In the genomic region with DNA sequence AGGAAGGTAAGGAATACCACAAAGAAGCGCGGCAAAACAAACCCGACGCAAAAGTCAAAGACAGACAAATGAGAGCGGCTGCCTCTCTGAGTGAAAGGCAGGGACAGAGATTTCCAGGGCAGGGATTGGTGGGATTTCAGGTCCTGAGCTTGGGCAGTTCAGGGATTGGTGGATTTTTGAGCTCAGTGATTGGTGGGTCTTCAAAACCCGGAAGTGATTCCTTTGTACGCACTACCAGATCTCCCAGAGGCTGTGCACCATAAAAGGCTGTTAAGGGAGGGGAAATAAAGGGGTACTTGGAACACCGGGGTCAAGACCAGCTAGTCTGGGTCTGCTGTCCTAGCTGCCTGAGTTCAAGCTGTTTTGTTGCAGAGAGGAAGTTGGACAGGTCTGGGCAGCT, we compare ENCODE assay signal across 32 mouse cellular contexts. TPM values are rescaled to one million over a fixed set of nuclear protein-coding genes. Genes with fewer than 3 reads are reported as not detected.
DNase-seq lines count a peak whose midpoint lies in the region; ATAC-seq and TF ChIP-seq lines count a peak whose summit lies in the region.
"Had no signal": no experiment of that assay in that cellular context is flagged by ENCODE, and none has a peak within 500 bp of the region (broad histone marks: within the 10 kb centered on the region; RNA-seq: fewer than 3 reads in every experiment).

No protein-coding gene starts in this region.

- no peaks in the 10 kb centered on the region for H3K9me3 ChIP-seq in ES-Bruce4 (replicated peaks; ENCODE audit: control insufficient read depth, insufficient read depth, low read length, poor library complexity, severe bottlenecking)
- no peaks in the 10 kb centered on the region for H3K9me3 ChIP-seq in hindbrain, embryonic 10.5 days
- H3K9me3 ChIP-seq in liver, embryonic 11.5 days (ENCODE audit: control insufficient read depth, low read length): no peaks in the 10 kb centered on the region
- H3K9me3 ChIP-seq: embryonic facial prominence, embryonic 15.5 days; forebrain, embryonic 15.5 days; heart, embryonic 12.5 days had no signal

- H3K4me2 ChIP-seq in liver, embryonic 11.5 days: no peak overlapping the region
- H3K4me2 ChIP-seq: embryonic facial prominence, embryonic 15.5 days; forebrain, embryonic 15.5 days; heart, embryonic 12.5 days; hindbrain, embryonic 12.5 days had no signal

- no peak; the same call in 1 of the 2 replicates for TF ChIP-seq POLR2A in testis, adult 2 months (IDR thresholded peaks at IDR 0.05; ENCODE audit: control insufficient read depth, low read depth, low read length)
- peak; percentile 49 for TF ChIP-seq POLR2A in ES-Bruce4 (IDR thresholded peaks at IDR 0.05; ENCODE audit: insufficient read depth, low read length)

- peak overlapping the region; percentile 88 for H3K4me3 ChIP-seq in testis, adult 2 months (ENCODE audit: control insufficient read depth, low read depth, low read length)
- H3K4me3 ChIP-seq in ES-Bruce4 (ENCODE audit: low read depth, low read length): peak overlapping the region; percentile 57
- H3K4me3 ChIP-seq in hindbrain, embryonic 10.5 days: no peak overlapping the region
- H3K4me3 ChIP-seq in liver, embryonic 11.5 days (ENCODE audit: low read depth, low read length): no peak overlapping the region
- H3K4me3 ChIP-seq: embryonic facial prominence, embryonic 15.5 days; erythroblast, embryonic 14.5 days; forebrain, embryonic 10.5 days; forebrain, embryonic 15.5 days; heart, embryonic 12.5 days; hindbrain, embryonic 12.5 days had no signal

- DNase-seq in testis, postnatal 10 days (ENCODE audit: low spot score): no peak
- peak; percentile 99 for DNase-seq in R1 (ENCODE audit: low read depth, low spot score)
- no peak for DNase-seq in hindbrain, embryonic 10.5 days (ENCODE audit: low spot score)
- no peak for DNase-seq in liver, embryonic 11.5 days (ENCODE audit: low spot score)
- DNase-seq: adrenal gland, adult 8-10 months; cerebellum, adult 11 months; cerebellum, adult 8-10 months; cerebellum, postnatal 14 days; embryo, embryonic 11 days; heart, postnatal 36 days had no signal

- no peaks in the 10 kb centered on the region for H3K36me3 ChIP-seq in testis, adult 2 months (ENCODE audit: control insufficient read depth, insufficient read depth, low read length)
- H3K36me3 ChIP-seq in ES-Bruce4 (ENCODE audit: control insufficient read depth, insufficient read depth, low read length, poor library complexity, severe bottlenecking): no peaks in the 10 kb centered on the region
- H3K36me3 ChIP-seq in hindbrain, embryonic 10.5 days: no peaks in the 10 kb centered on the region
- no peaks in the 10 kb centered on the region for H3K36me3 ChIP-seq in liver, embryonic 11.5 days (ENCODE audit: control insufficient read depth, insufficient read depth, low read length)
- H3K36me3 ChIP-seq: embryonic facial prominence, embryonic 15.5 days; forebrain, embryonic 10.5 days; forebrain, embryonic 15.5 days; heart, embryonic 12.5 days; hindbrain, embryonic 12.5 days had no signal

- 88% methylated on average over 8 of the region's 8 CpGs for WGBS in hindbrain, embryonic 10.5 days
- WGBS in liver, embryonic 11.5 days: 73% methylated on average over 8 of the region's 8 CpGs

- no peak for TF ChIP-seq EP300 in ES-Bruce4 (IDR thresholded peaks at IDR 0.05; ENCODE audit: insufficient read depth, low read depth, low read length)

- H3K27ac ChIP-seq in testis, adult 2 months (ENCODE audit: control insufficient read depth, insufficient read depth, low read depth, low read length): peak overlapping the region; percentile 83
- H3K27ac ChIP-seq in ES-Bruce4 (ENCODE audit: insufficient read depth, low read length): peak overlapping the region; percentile 89
- H3K27ac ChIP-seq in hindbrain, embryonic 10.5 days: no peak overlapping the region
- no peak overlapping the region for H3K27ac ChIP-seq in liver, embryonic 11.5 days (ENCODE audit: low read depth, low read length)
- H3K27ac ChIP-seq: embryonic facial prominence, embryonic 15.5 days; forebrain, embryonic 10.5 days; forebrain, embryonic 15.5 days; hindbrain, embryonic 12.5 days had no signal

- no peak overlapping the region; the same call in 1 of the 2 replicates for H3K9ac ChIP-seq in ES-Bruce4 (ENCODE audit: low read depth, poor library complexity, severe bottlenecking)
- H3K9ac ChIP-seq in liver, embryonic 11.5 days (ENCODE audit: low read depth, low read length): no peak overlapping the region
- H3K9ac ChIP-seq: embryonic facial prominence, embryonic 15.5 days; forebrain, embryonic 15.5 days; heart, embryonic 12.5 days; hindbrain, embryonic 12.5 days had no signal

- no peak for ATAC-seq in liver, embryonic 11.5 days (replicated peaks; ENCODE audit: low FRiP score)
- ATAC-seq in megakaryocyte progenitor cell, adult 5-6 weeks (replicated peaks; ENCODE audit: poor library complexity): no peak
- ATAC-seq: forebrain, embryonic 15.5 days; hindbrain, embryonic 16.5 days; inflammation-experienced regulatory T-cells, adult 6 months; intestine, postnatal 0 days; Patski had no signal

- H3K27me3 ChIP-seq in testis, adult 2 months (ENCODE audit: control insufficient read depth, insufficient read depth, low read length): no peaks in the 10 kb centered on the region
- H3K27me3 ChIP-seq in ES-Bruce4 (ENCODE audit: control insufficient read depth, insufficient read depth, low read length, poor library complexity, severe bottlenecking): no peaks in the 10 kb centered on the region
- no peaks in the 10 kb centered on the region for H3K27me3 ChIP-seq in hindbrain, embryonic 10.5 days (ENCODE audit: insufficient read depth, poor library complexity, severe bottlenecking)
- H3K27me3 ChIP-seq in liver, embryonic 11.5 days (replicated peaks; ENCODE audit: control insufficient read depth, insufficient read depth, low read length): no peaks in the 10 kb centered on the region
- H3K27me3 ChIP-seq: embryonic facial prominence, embryonic 15.5 days; forebrain, embryonic 15.5 days; heart, embryonic 12.5 days; hindbrain, embryonic 12.5 days; Patski had no signal

- peaks cover 14% of the 10 kb centered on the region for H3K4me1 ChIP-seq in testis, adult 2 months (ENCODE audit: control insufficient read depth, insufficient read depth, low read length)
- peaks cover 12% of the 10 kb centered on the region for H3K4me1 ChIP-seq in ES-Bruce4 (ENCODE audit: control insufficient read depth, insufficient read depth, low read length)
- peaks cover 33% of the 10 kb centered on the region for H3K4me1 ChIP-seq in hindbrain, embryonic 10.5 days (replicated peaks)
- H3K4me1 ChIP-seq in liver, embryonic 11.5 days (replicated peaks; ENCODE audit: control insufficient read depth, insufficient read depth, low read length): peaks cover 17% of the 10 kb centered on the region

- no peak for TF ChIP-seq CTCF in testis, adult 2 months (IDR thresholded peaks at IDR 0.05; ENCODE audit: control insufficient read depth, insufficient read depth, insufficient replicate concordance, low read depth, low read length)
- TF ChIP-seq CTCF in ES-Bruce4 (IDR thresholded peaks at IDR 0.05; ENCODE audit: low read depth, low read length): no peak

RNA-seq across cellular contexts. Expression of gene Tex44, which starts 41.3 kb away (rescaled TPM):
- 140 and 142 TPM in 2 replicates for polyA plus RNA-seq in testis, adult 2 months (2012; rRNA removed)
- polyA plus RNA-seq in ES-Bruce4 (2011; ENCODE audit: insufficient read depth, insufficient read length, low read depth, missing spikeins): not detected in 2 replicates
- not detected in 2 replicates for polyA plus RNA-seq in hindbrain, embryonic 10.5 days (2016; fragmentation: Nextera tagmentation; extraction: Ambion mirVana)
- polyA plus RNA-seq in liver, embryonic 11.5 days (2014; fragmentation: Nextera tagmentation; extraction: Ambion mirVana): not detected in 2 replicates
- total RNA-seq in megakaryocyte progenitor cell, adult 5-6 weeks (2015): not detected in 2 replicates
- total RNA-seq in megakaryocyte progenitor cell, adult 5-6 weeks (2017): not detected in 2 replicates
- total RNA-seq: adrenal gland, adult 8-10 months; adrenal gland, postnatal 4 days; common myeloid progenitor, adult 5-6 weeks; gastrocnemius, adult 8-10 months; gastrocnemius, postnatal 4 days; heart, adult 8-10 months; heart, postnatal 36 days had no signal
- polyA plus RNA-seq: brain, embryonic 14.5 days; C2C12; embryonic facial prominence, embryonic 11.5 days; embryonic facial prominence, embryonic 15.5 days; erythroblast, embryonic 14.5 days; forebrain, embryonic 10.5 days; forebrain, embryonic 15.5 days; heart, embryonic 12.5 days; heart, embryonic 16.5 days; hindbrain, embryonic 12.5 days; hindbrain, embryonic 16.5 days; inflammation-experienced regulatory T-cells, adult 6 months; intestine, postnatal 0 days; Patski had no signal

RNA-seq across cellular contexts. Expression of gene Nmur1, which starts 41.4 kb away (rescaled TPM):
- 11.7 and 23.8 TPM in 2 replicates for polyA plus RNA-seq in testis, adult 2 months (2012; rRNA removed)
- polyA plus RNA-seq in ES-Bruce4 (2011; ENCODE audit: insufficient read depth, insufficient read length, low read depth, missing spikeins): not detected in 2 replicates
- polyA plus RNA-seq in hindbrain, embryonic 10.5 days (2016; fragmentation: Nextera tagmentation; extraction: Ambion mirVana): 0.12 TPM in 1 of 2 replicates, not detected in the other
- not detected in 2 replicates for polyA plus RNA-seq in liver, embryonic 11.5 days (2014; fragmentation: Nextera tagmentation; extraction: Ambion mirVana)
- total RNA-seq in megakaryocyte progenitor cell, adult 5-6 weeks (2015): 1.0 TPM in 1 of 2 replicates, not detected in the other
- not detected in 2 replicates for total RNA-seq in megakaryocyte progenitor cell, adult 5-6 weeks (2017)
- total RNA-seq: adrenal gland, adult 8-10 months; adrenal gland, postnatal 4 days; common myeloid progenitor, adult 5-6 weeks; gastrocnemius, adult 8-10 months; gastrocnemius, postnatal 4 days; heart, adult 8-10 months; heart, postnatal 36 days had no signal
- polyA plus RNA-seq: embryonic facial prominence, embryonic 11.5 days; embryonic facial prominence, embryonic 15.5 days; erythroblast, embryonic 14.5 days; heart, embryonic 12.5 days; heart, embryonic 16.5 days; Patski had no signal

RNA-seq across cellular contexts. Expression of gene Ptma, which starts 59.1 kb away (rescaled TPM):
- polyA plus RNA-seq in testis, adult 2 months (2012; rRNA removed): 126 and 135 TPM in 2 replicates
- 3,893 and 3,930 TPM in 2 replicates for polyA plus RNA-seq in ES-Bruce4 (2011; ENCODE audit: insufficient read depth, insufficient read length, low read depth, missing spikeins)
- polyA plus RNA-seq in hindbrain, embryonic 10.5 days (2016; fragmentation: Nextera tagmentation; extraction: Ambion mirVana): 2,611 and 3,050 TPM in 2 replicates
- polyA plus RNA-seq in liver, embryonic 11.5 days (2014; fragmentation: Nextera tagmentation; extraction: Ambion mirVana): 2,666 and 2,805 TPM in 2 replicates
- 6,310 and 6,455 TPM in 2 replicates for total RNA-seq in megakaryocyte progenitor cell, adult 5-6 weeks (2015)
- total RNA-seq in megakaryocyte progenitor cell, adult 5-6 weeks (2017): 6,827 and 7,265 TPM in 2 replicates

Comparison
In these comparisons a context has a peak if more than half of its experiments do, and no peak if none do; other contexts are left out.
1. H3K27ac ChIP-seq: peak in testis, adult 2 months (single experiment) and ES-Bruce4 (single experiment); none in hindbrain, embryonic 10.5 days (single experiment) and liver, embryonic 11.5 days (single experiment).
2. H3K4me3 ChIP-seq: peak in testis, adult 2 months (single experiment) and ES-Bruce4 (single experiment); none in hindbrain, embryonic 10.5 days (single experiment) and liver, embryonic 11.5 days (single experiment).
3. RNA of gene Tex44, which starts 41.3 kb away (polyA plus RNA-seq): 140 to 142 TPM in testis, adult 2 months; not detected in ES-Bruce4, not detected in hindbrain, embryonic 10.5 days and not detected in liver, embryonic 11.5 days; every median in the first group is over 100 times any median in the second.
4. RNA of gene Nmur1, which starts 41.4 kb away (polyA plus RNA-seq): 11.7 to 23.8 TPM in testis, adult 2 months; not detected in ES-Bruce4, 0.12 TPM in hindbrain, embryonic 10.5 days and not detected in liver, embryonic 11.5 days; every median in the first group is over 10 times any median in the second.
5. RNA of gene Ptma, which starts 59.1 kb away (polyA plus RNA-seq): 3,893 to 3,930 TPM in ES-Bruce4, 2,666 to 2,805 TPM in liver, embryonic 11.5 days and 2,611 to 3,050 TPM in hindbrain, embryonic 10.5 days; 126 to 135 TPM in testis, adult 2 months; every median in the first group is over 10 times any median in the second.